ENCODE assay signal across 9 mouse cellular contexts in the genomic region with DNA sequence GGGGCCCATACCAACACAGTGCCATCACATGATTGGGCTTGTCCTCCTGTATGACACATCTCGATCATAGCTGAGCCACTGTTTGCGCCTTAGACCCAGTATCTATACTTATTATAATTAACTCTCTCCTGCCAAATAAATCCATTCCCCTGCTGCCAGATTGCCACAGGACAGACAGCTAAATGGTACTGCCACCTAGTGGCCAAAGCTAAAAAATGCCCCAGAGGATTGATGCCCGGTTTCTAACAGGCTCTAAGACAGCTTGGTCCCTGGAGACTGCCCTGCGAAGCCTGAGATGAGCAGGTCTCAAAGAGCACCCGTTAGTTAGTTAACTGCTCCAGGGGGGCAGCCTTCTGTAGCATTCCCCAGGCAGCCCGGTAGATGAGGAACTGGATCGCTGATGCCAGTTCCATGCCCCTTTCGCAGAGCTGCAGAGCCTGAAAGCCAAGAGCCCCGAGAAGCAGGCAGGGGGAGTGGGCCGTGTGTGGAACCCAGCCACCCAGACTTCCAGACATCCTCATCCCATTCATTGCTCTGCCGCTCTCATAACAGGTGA. TPM values are rescaled to one million over a fixed set of nuclear protein-coding genes. Genes with fewer than 3 reads are reported as not detected.
DNase-seq lines count a peak whose midpoint lies in the region; ATAC-seq and TF ChIP-seq lines count a peak whose summit lies in the region.
"Had no signal": no experiment of that assay in that cellular context is flagged by ENCODE, and none has a peak within 500 bp of the region (broad histone marks: within the 10 kb centered on the region; RNA-seq: fewer than 3 reads in every experiment).

No protein-coding gene starts in this region.

- H3K36me3 ChIP-seq in kidney, embryonic 15.5 days: no peaks in the 10 kb centered on the region
- H3K36me3 ChIP-seq in ES-Bruce4 (ENCODE audit: control insufficient read depth, insufficient read depth, low read length, poor library complexity, severe bottlenecking): no peaks in the 10 kb centered on the region
- H3K36me3 ChIP-seq in forebrain, postnatal 0 days (ENCODE audit: insufficient read depth): peaks cover 16% of the 10 kb centered on the region; the same call in 1 of the 2 replicates
- H3K36me3 ChIP-seq in limb, embryonic 13.5 days: no peaks in the 10 kb centered on the region
- no peaks in the 10 kb centered on the region for H3K36me3 ChIP-seq in neural tube, embryonic 14.5 days (ENCODE audit: control insufficient read depth, insufficient read depth, low read length)

- H3K4me1 ChIP-seq in kidney, embryonic 15.5 days: peaks cover 29% of the 10 kb centered on the region
- H3K4me1 ChIP-seq in ES-Bruce4 (ENCODE audit: control insufficient read depth, insufficient read depth, low read length): no peaks in the 10 kb centered on the region
- no peaks in the 10 kb centered on the region for H3K4me1 ChIP-seq in forebrain, postnatal 0 days (ENCODE audit: insufficient read depth)
- H3K4me1 ChIP-seq in limb, embryonic 13.5 days: peaks cover 27% of the 10 kb centered on the region
- no peaks in the 10 kb centered on the region for H3K4me1 ChIP-seq in neural tube, embryonic 14.5 days (ENCODE audit: control insufficient read depth, insufficient read depth, low read length)

- no peak for ATAC-seq in kidney, embryonic 15.5 days (replicated peaks; ENCODE audit: low FRiP score)
- peak; percentile 30; the same call in 1 of the 2 replicates for ATAC-seq in forebrain, postnatal 0 days
- ATAC-seq in limb, embryonic 13.5 days (ENCODE audit: low FRiP score, low read depth): no peak
- ATAC-seq in neural tube, embryonic 14.5 days (ENCODE audit: low read depth): peak; percentile 13; the same call in 1 of the 2 replicates

- no peak overlapping the region for H3K4me2 ChIP-seq in kidney, embryonic 15.5 days
- no peak overlapping the region for H3K4me2 ChIP-seq in forebrain, postnatal 0 days (ENCODE audit: low read depth)
- no peak overlapping the region for H3K4me2 ChIP-seq in limb, embryonic 13.5 days (replicated peaks)
- no peak overlapping the region for H3K4me2 ChIP-seq in neural tube, embryonic 14.5 days (ENCODE audit: low read depth, low read length)

- TF ChIP-seq POLR2A in ES-Bruce4 (IDR thresholded peaks at IDR 0.05; ENCODE audit: insufficient read depth, low read length): no peak

- peaks cover 79% of the 10 kb centered on the region for H3K27me3 ChIP-seq in kidney, embryonic 15.5 days
- peaks cover 4% of the 10 kb centered on the region; the same call in 1 of the 2 replicates for H3K27me3 ChIP-seq in ES-Bruce4 (ENCODE audit: control insufficient read depth, insufficient read depth, low read length, poor library complexity, severe bottlenecking)
- peaks cover 19% of the 10 kb centered on the region for H3K27me3 ChIP-seq in forebrain, postnatal 0 days (ENCODE audit: insufficient read depth, low read length)
- H3K27me3 ChIP-seq in limb, embryonic 13.5 days: peaks cover 74% of the 10 kb centered on the region
- peaks cover 24% of the 10 kb centered on the region for H3K27me3 ChIP-seq in neural tube, embryonic 14.5 days (ENCODE audit: control insufficient read depth, insufficient read depth, low read length)

- H3K27ac ChIP-seq in kidney, embryonic 15.5 days: no peak overlapping the region
- H3K27ac ChIP-seq in ES-Bruce4 (ENCODE audit: insufficient read depth, low read length): no peak overlapping the region
- H3K27ac ChIP-seq in forebrain, postnatal 0 days (ENCODE audit: low read depth, low read length): no peak overlapping the region
- no peak overlapping the region for H3K27ac ChIP-seq in limb, embryonic 13.5 days
- H3K27ac ChIP-seq in neural tube, embryonic 14.5 days (ENCODE audit: low read depth, low read length): no peak overlapping the region

- H3K4me3 ChIP-seq in kidney, embryonic 15.5 days (replicated peaks): no peak overlapping the region
- H3K4me3 ChIP-seq in ES-Bruce4 (ENCODE audit: low read depth, low read length): peak overlapping the region; percentile 10
- H3K4me3 ChIP-seq in forebrain, postnatal 0 days (ENCODE audit: low read depth, low read length): no peak overlapping the region
- H3K4me3 ChIP-seq in limb, embryonic 13.5 days: no peak overlapping the region
- no peak overlapping the region for H3K4me3 ChIP-seq in neural tube, embryonic 14.5 days (ENCODE audit: low read depth, low read length)
- H3K4me3 ChIP-seq: myocyte had no signal

- TF ChIP-seq EP300 in ES-Bruce4 (IDR thresholded peaks at IDR 0.05; ENCODE audit: insufficient read depth, low read depth, low read length): no peak

- TF ChIP-seq CTCF in ES-Bruce4 (IDR thresholded peaks at IDR 0.05; ENCODE audit: low read depth, low read length): peak; percentile 43
- peak; percentile 84 for TF ChIP-seq CTCF in forebrain, postnatal 0 days (IDR thresholded peaks at IDR 0.05; ENCODE audit: low read depth)

- no peak overlapping the region for H3K9ac ChIP-seq in kidney, embryonic 15.5 days
- no peak overlapping the region for H3K9ac ChIP-seq in ES-Bruce4 (ENCODE audit: low read depth, poor library complexity, severe bottlenecking)
- no peak overlapping the region for H3K9ac ChIP-seq in forebrain, postnatal 0 days
- peak overlapping the region; percentile 19; the same call in 1 of the 2 replicates for H3K9ac ChIP-seq in limb, embryonic 13.5 days
- no peak overlapping the region for H3K9ac ChIP-seq in neural tube, embryonic 14.5 days (replicated peaks; ENCODE audit: low read depth, low read length)

- peak; percentile 72 for DNase-seq in kidney, adult 9 months
- peak; percentile 44 for DNase-seq in cerebellum, adult 11 months
- peak; percentile 84 for DNase-seq in forebrain, postnatal 0 days
- DNase-seq in urinary bladder, postnatal 4 days (ENCODE audit: low spot score in 2 of 2): no peak

- no peaks in the 10 kb centered on the region for H3K9me3 ChIP-seq in kidney, embryonic 15.5 days (replicated peaks)
- no peaks in the 10 kb centered on the region for H3K9me3 ChIP-seq in ES-Bruce4 (replicated peaks; ENCODE audit: control insufficient read depth, insufficient read depth, low read length, poor library complexity, severe bottlenecking)
- no peaks in the 10 kb centered on the region for H3K9me3 ChIP-seq in forebrain, postnatal 0 days (ENCODE audit: low read length)
- no peaks in the 10 kb centered on the region for H3K9me3 ChIP-seq in limb, embryonic 13.5 days
- no peaks in the 10 kb centered on the region for H3K9me3 ChIP-seq in neural tube, embryonic 14.5 days (ENCODE audit: control insufficient read depth, low read length)

- WGBS in kidney, embryonic 15.5 days: 28% methylated on average over 11 of the region's 11 CpGs
- WGBS in forebrain, postnatal 0 days: 25% methylated on average over 11 of the region's 11 CpGs
- 29% methylated on average over 11 of the region's 11 CpGs for WGBS in limb, embryonic 13.5 days
- WGBS in neural tube, embryonic 14.5 days: 28% methylated on average over 11 of the region's 11 CpGs

RNA-seq across cellular contexts. Expression of gene Ankrd63, which starts 8.0 kb away (rescaled TPM):
- 0.28 and 0.39 TPM in 2 replicates for polyA plus RNA-seq in kidney, embryonic 15.5 days (2015; fragmentation: Nextera tagmentation; extraction: Ambion mirVana)
- polyA plus RNA-seq in ES-Bruce4 (2011; ENCODE audit: insufficient read depth, insufficient read length, low read depth, missing spikeins): not detected in 2 replicates
- total RNA-seq in forebrain, postnatal 0 days (2014; rRNA removed): 1.1 and 2.0 TPM in 2 replicates
- 0.62 and 0.64 TPM in 2 replicates for polyA plus RNA-seq in forebrain, postnatal 0 days (2015; fragmentation: Nextera tagmentation; extraction: Ambion mirVana)
- 0.05 TPM in 1 of 2 replicates, not detected in the other for polyA plus RNA-seq in limb, embryonic 13.5 days (2015; fragmentation: Nextera tagmentation; extraction: Ambion mirVana)
- not detected in 2 replicates for polyA plus RNA-seq in neural tube, embryonic 14.5 days (2014; fragmentation: Nextera tagmentation; extraction: Ambion mirVana)

RNA-seq across cellular contexts. Expression of gene Plcb2, which starts 32.5 kb away (rescaled TPM):
- polyA plus RNA-seq in kidney, embryonic 15.5 days (2015; fragmentation: Nextera tagmentation; extraction: Ambion mirVana): 1.5 and 1.9 TPM in 2 replicates
- not detected in 2 replicates for polyA plus RNA-seq in ES-Bruce4 (2011; ENCODE audit: insufficient read depth, insufficient read length, low read depth, missing spikeins)
- 0.92 and 1.1 TPM in 2 replicates for total RNA-seq in forebrain, postnatal 0 days (2014; rRNA removed)
- polyA plus RNA-seq in forebrain, postnatal 0 days (2015; fragmentation: Nextera tagmentation; extraction: Ambion mirVana): 0.52 and 0.83 TPM in 2 replicates
- polyA plus RNA-seq in limb, embryonic 13.5 days (2015; fragmentation: Nextera tagmentation; extraction: Ambion mirVana): 0.28 and 0.46 TPM in 2 replicates
- 0.57 and 0.88 TPM in 2 replicates for polyA plus RNA-seq in neural tube, embryonic 14.5 days (2014; fragmentation: Nextera tagmentation; extraction: Ambion mirVana)
- polyA plus RNA-seq: myocyte had no signal

RNA-seq across cellular contexts. Expression of gene Pak6, which starts 32.7 kb away (rescaled TPM):
- polyA plus RNA-seq in kidney, embryonic 15.5 days (2015; fragmentation: Nextera tagmentation; extraction: Ambion mirVana): 0.84 and 1.3 TPM in 2 replicates
- 2.1 and 2.3 TPM in 2 replicates for polyA plus RNA-seq in ES-Bruce4 (2011; ENCODE audit: insufficient read depth, insufficient read length, low read depth, missing spikeins)
- 71.4 and 84.4 TPM in 2 replicates for total RNA-seq in forebrain, postnatal 0 days (2014; rRNA removed)
- polyA plus RNA-seq in forebrain, postnatal 0 days (2015; fragmentation: Nextera tagmentation; extraction: Ambion mirVana): 39.6 and 61.9 TPM in 2 replicates
- 1.8 and 3.3 TPM in 2 replicates for polyA plus RNA-seq in limb, embryonic 13.5 days (2015; fragmentation: Nextera tagmentation; extraction: Ambion mirVana)
- 29.4 and 39.1 TPM in 2 replicates for polyA plus RNA-seq in neural tube, embryonic 14.5 days (2014; fragmentation: Nextera tagmentation; extraction: Ambion mirVana)

RNA-seq across cellular contexts. Expression of gene Inafm2, which starts 49.8 kb away (rescaled TPM):
- 14.0 and 15.6 TPM in 2 replicates for polyA plus RNA-seq in kidney, embryonic 15.5 days (2015; fragmentation: Nextera tagmentation; extraction: Ambion mirVana)
- 3.6 and 3.8 TPM in 2 replicates for polyA plus RNA-seq in ES-Bruce4 (2011; ENCODE audit: insufficient read depth, insufficient read length, low read depth, missing spikeins)
- 13.8 and 14.2 TPM in 2 replicates for total RNA-seq in forebrain, postnatal 0 days (2014; rRNA removed)
- polyA plus RNA-seq in forebrain, postnatal 0 days (2015; fragmentation: Nextera tagmentation; extraction: Ambion mirVana): 15.7 and 17.2 TPM in 2 replicates
- polyA plus RNA-seq in limb, embryonic 13.5 days (2015; fragmentation: Nextera tagmentation; extraction: Ambion mirVana): 19.4 and 21.1 TPM in 2 replicates
- 29.4 and 32.3 TPM in 2 replicates for polyA plus RNA-seq in neural tube, embryonic 14.5 days (2014; fragmentation: Nextera tagmentation; extraction: Ambion mirVana)

Comparison
In these comparisons a context has a peak if more than half of its experiments do, and no peak if none do; other contexts are left out.
1. DNase-seq: peak in kidney, adult 9 months (single experiment), cerebellum, adult 11 months (single experiment) and forebrain, postnatal 0 days (single experiment); none in urinary bladder, postnatal 4 days (0 of 2).
2. ATAC-seq: peak in forebrain, postnatal 0 days (single experiment) and neural tube, embryonic 14.5 days (single experiment); none in kidney, embryonic 15.5 days (single experiment) and limb, embryonic 13.5 days (single experiment).